ENCODE assay signal across 16 mouse cellular contexts in genomic region chr1:64993206-64993605, GRCm38 (mm10). TPM values are rescaled to one million over a fixed set of nuclear protein-coding genes. Genes with fewer than 3 reads are reported as not detected.
A peak's percentile ranks its signal among the peaks of the same experiment; 100 is the strongest.
DNase-seq lines count a peak whose midpoint lies in the region.
"Had no signal": no experiment of that assay in that cellular context is flagged by ENCODE, and none has a peak within 500 bp of the region (broad histone marks: within the 10 kb centered on the region; RNA-seq: fewer than 3 reads in every experiment).

No protein-coding gene starts in this region.

- DNase-seq in 3T3-L1 (ENCODE audit: low read depth, low spot score), result peak; percentile 56
- peak; percentile 33 for DNase-seq in 416B (ENCODE audit: low read depth)
- DNase-seq in cerebellum, adult 11 months, result peak; percentile 6
- DNase-seq in cerebellum, postnatal 14 days, result peak; percentile 15 to 49
- no peak for DNase-seq in left cerebral cortex, postnatal 14 days (ENCODE audit: low spot score in 2 of 2)
- no peak for DNase-seq in thymus, postnatal 25 days
- DNase-seq in right cerebral cortex, adult 18-20 months, result no peak
- DNase-seq: adrenal gland, postnatal 36 days; forebrain, postnatal 0 days; gastrocnemius, postnatal 10 days; kidney, adult 2 months; kidney, postnatal 25 days; right cerebral cortex, postnatal 25 days; thymus, postnatal 36 days had no signal

- intact Hi-C loops in left cerebral cortex, postnatal 14 days (cut with DNase I), result no loop called here

RNA-seq across cellular contexts. Expression of gene Plekhm3, which starts 36.6 kb away (rescaled TPM):
- total RNA-seq in left cerebral cortex, postnatal 14 days (2021), result 10 to 100 TPM; 29.5 to 30.0 TPM

RNA-seq across cellular contexts. Expression of gene Akr1cl, which starts 39.4 kb away (rescaled TPM):
- not detected for total RNA-seq in left cerebral cortex, postnatal 14 days (2021)
- total RNA-seq: CH12.LX; forebrain, postnatal 0 days; gastrocnemius, postnatal 10 days; layer of hippocampus, postnatal 10 days had no signal

RNA-seq across cellular contexts. Expression of gene Cryge, which starts 57.7 kb away (rescaled TPM):
- total RNA-seq in left cerebral cortex, postnatal 14 days (2021), result not detected
- total RNA-seq: adrenal gland, postnatal 36 days; CH12.LX; forebrain, postnatal 0 days; gastrocnemius, postnatal 10 days; layer of hippocampus, postnatal 10 days had no signal

Comparison
In these comparisons a context has a peak if more than half of its experiments do, and no peak if none do; other contexts are left out.
1. DNase-seq: peak in 3T3-L1 (single experiment), 416B (single experiment), cerebellum, adult 11 months (single experiment) and cerebellum, postnatal 14 days (2 of 2); none in left cerebral cortex, postnatal 14 days (0 of 2), thymus, postnatal 25 days (single experiment) and right cerebral cortex, adult 18-20 months (single experiment).